ENCODE assay signal across 17 mouse cellular contexts in genomic region chr13:47228626-47229190, GRCm38 (mm10).
"Had no signal": no experiment of that assay in that cellular context is flagged by ENCODE, and none has a peak within 500 bp of the region (broad histone marks: within the 10 kb centered on the region; RNA-seq: fewer than 3 reads in every experiment).

No protein-coding gene starts in this region.

- H3K27me3 ChIP-seq: limb, embryonic 12.5 days; limb, embryonic 15.5 days; liver, embryonic 12.5 days; liver, embryonic 15.5 days; lung, embryonic 15.5 days; midbrain, embryonic 12.5 days; midbrain, embryonic 15.5 days; neural tube, embryonic 12.5 days; neural tube, embryonic 15.5 days had no signal

- ATAC-seq: intestine, embryonic 16.5 days; liver, embryonic 12.5 days; midbrain, embryonic 15.5 days had no signal

- H3K4me2 ChIP-seq: limb, embryonic 12.5 days; limb, embryonic 15.5 days; liver, embryonic 12.5 days; liver, embryonic 15.5 days; lung, embryonic 15.5 days; midbrain, embryonic 12.5 days; midbrain, embryonic 15.5 days; neural tube, embryonic 12.5 days; neural tube, embryonic 15.5 days had no signal

- H3K9me3 ChIP-seq: limb, embryonic 12.5 days; limb, embryonic 15.5 days; liver, embryonic 12.5 days; liver, embryonic 15.5 days; lung, embryonic 15.5 days; midbrain, embryonic 12.5 days; midbrain, embryonic 15.5 days; neural tube, embryonic 12.5 days; neural tube, embryonic 15.5 days had no signal

- H3K27ac ChIP-seq: limb, embryonic 12.5 days; limb, embryonic 15.5 days; liver, embryonic 12.5 days; liver, embryonic 15.5 days; lung, embryonic 15.5 days; midbrain, embryonic 12.5 days; midbrain, embryonic 15.5 days; neural tube, embryonic 12.5 days; neural tube, embryonic 15.5 days had no signal

- DNase-seq: kidney, adult 18-20 months; kidney, adult 9 months; kidney, postnatal 14 days; kidney, postnatal 4 days; left cerebral cortex, postnatal 4 days; thymus, adult 18-20 months; thymus, postnatal 14 days had no signal

- H3K36me3 ChIP-seq: limb, embryonic 12.5 days; limb, embryonic 15.5 days; liver, embryonic 12.5 days; lung, embryonic 15.5 days; midbrain, embryonic 12.5 days; midbrain, embryonic 15.5 days; neural tube, embryonic 12.5 days; neural tube, embryonic 15.5 days had no signal

- H3K9ac ChIP-seq: limb, embryonic 12.5 days; limb, embryonic 15.5 days; liver, embryonic 12.5 days; liver, embryonic 15.5 days; lung, embryonic 15.5 days; midbrain, embryonic 12.5 days; midbrain, embryonic 15.5 days; neural tube, embryonic 12.5 days; neural tube, embryonic 15.5 days had no signal

- H3K4me3 ChIP-seq: limb, embryonic 12.5 days; limb, embryonic 15.5 days; liver, embryonic 12.5 days; liver, embryonic 15.5 days; lung, embryonic 15.5 days; midbrain, embryonic 12.5 days; midbrain, embryonic 15.5 days; neural tube, embryonic 12.5 days; neural tube, embryonic 15.5 days had no signal
